Mouse (Mus musculus) intestine, postnatal 0 days (tissue): ENCODE measurements at regions not wholly inside any gene's neighbourhood (a gene's known extent, or its start where the extent isn't known, plus 50 kb on each side); places are given as distances from the start of the nearest gene placed in this dataset.

Experiments
- ATAC-seq: fragments of 200-750 bp; cut with Nextera tagmentation; 2 replicates; pipeline ENCODE4 v1.8.0; 2017; ENCODE audit warnings: mild to moderate bottlenecking, moderate TSS enrichment, moderate library complexity
- H3K27ac ChIP-seq: fragments of 300-500 bp; sonication (generic); 2 replicates; pipeline ENCODE4 v1.5.1; 2014; ENCODE audit warnings: mild to moderate bottlenecking, low read depth, low read length, moderate library complexity
- H3K27me3 ChIP-seq: fragments of 300-500 bp; sonication (generic); replicated peaks from 2 replicates; pipeline ENCODE4 v1.6.1; 2014; ENCODE audit warnings: low read length, mixed read lengths; ENCODE audit not compliant: control insufficient read depth, insufficient read depth
- H3K36me3 ChIP-seq: fragments of 300-500 bp; sonication (generic); 2 replicates; pipeline ENCODE4 v1.6.1; 2014; ENCODE audit warnings: mild to moderate bottlenecking, moderate library complexity; ENCODE audit not compliant: control insufficient read depth, insufficient read depth
- H3K4me1 ChIP-seq: fragments of 300-500 bp; sonication (generic); replicated peaks from 2 replicates; pipeline ENCODE4 v1.6.1; 2014; ENCODE audit warnings: antibody characterized with exemption, low read length, mixed read lengths; ENCODE audit not compliant: control insufficient read depth, insufficient read depth
- H3K4me2 ChIP-seq: fragments of 300-500 bp; sonication (generic); replicated peaks from 2 replicates; pipeline ENCODE4 v1.6.1; 2014; ENCODE audit warnings: low read depth, mild to moderate bottlenecking, moderate library complexity
- H3K4me3 ChIP-seq: fragments of 300-500 bp; sonication (generic); 2 replicates; pipeline ENCODE4 v1.5.1; 2014; ENCODE audit warnings: low read depth, low read length
- H3K9ac ChIP-seq: fragments of 300-500 bp; sonication (generic); 2 replicates; pipeline ENCODE4 v1.6.1; 2014; ENCODE audit warnings: mild to moderate bottlenecking, low read depth, low read length
- H3K9me3 ChIP-seq: fragments of 300-500 bp; sonication (generic); 2 replicates; pipeline ENCODE4 v1.6.1; 2016; ENCODE audit warnings: mixed run types; ENCODE audit not compliant: control insufficient read depth
- CTCF ChIP-seq: sonication (generic); IDR thresholded peaks from 2 replicates; pipeline ENCODE4 v1.5.1; 2016; ENCODE audit warnings: low read depth, mild to moderate bottlenecking, control low read depth, antibody characterized with exemption, moderate library complexity
- WGBS: fragments of 180-500 bp; shearing (Covaris S2); extraction: QIAGEN DNeasy Blood & Tissue Kit; methylation state at CpG from one replicate; pipeline ENCODE4 v1.1.7; 2014; 5-methylcytosine and 5-hydroxymethylcytosine counted together

- no peak overlapping the region for H3K4me2 ChIP-seq
- no peak for ATAC-seq
- H3K9me3 ChIP-seq, result no peaks in the 10 kb centered on the region
Measured at GRCm38 (mm10) chr8:30522806-30523462, 2905.6 kb upstream of the 5930422O12Rik start.

GRCm38 (mm10) chr8:30532862-30533500, 2895.5 kb upstream of the 5930422O12Rik start:
- no peak overlapping the region for H3K4me2 ChIP-seq
- no peak overlapping the region for H3K4me3 ChIP-seq
- H3K9me3 ChIP-seq, result no peaks in the 10 kb centered on the region
- H3K27ac ChIP-seq, result no peak overlapping the region
- ATAC-seq, result no peak
- WGBS, result 61% methylated on average over 3 of the region's 3 CpGs
- H3K36me3 ChIP-seq, result no peaks in the 10 kb centered on the region
- no peak for TF ChIP-seq CTCF
- no peaks in the 10 kb centered on the region for H3K27me3 ChIP-seq
- no peaks in the 10 kb centered on the region for H3K4me1 ChIP-seq
- no peak overlapping the region for H3K9ac ChIP-seq

More at GRCm38 (mm10) chr8:30522806-30523462, 2905.6 kb upstream of the 5930422O12Rik start:
- H3K27me3 ChIP-seq, result no peaks in the 10 kb centered on the region
- H3K4me1 ChIP-seq, result no peaks in the 10 kb centered on the region
- H3K9ac ChIP-seq, result no peak overlapping the region
- TF ChIP-seq CTCF, result no peak
- no peak overlapping the region for H3K27ac ChIP-seq
- no peaks in the 10 kb centered on the region for H3K36me3 ChIP-seq
- 58% methylated on average over 10 of the region's 10 CpGs for WGBS
- no peak overlapping the region for H3K4me3 ChIP-seq

- H3K4me2 ChIP-seq, result no peak overlapping the region
- no peak overlapping the region for H3K9ac ChIP-seq
- WGBS, result 83% methylated on average over 3 of the region's 3 CpGs
- ATAC-seq, result no peak
- no peak for TF ChIP-seq CTCF
- no peak overlapping the region for H3K4me3 ChIP-seq
- H3K27ac ChIP-seq, result no peak overlapping the region
- no peaks in the 10 kb centered on the region for H3K27me3 ChIP-seq
- no peaks in the 10 kb centered on the region for H3K36me3 ChIP-seq
- no peaks in the 10 kb centered on the region for H3K9me3 ChIP-seq
- H3K4me1 ChIP-seq, result no peaks in the 10 kb centered on the region
Measured at GRCm38 (mm10) chr8:30533501-30533870, 2895.0 kb upstream of the 5930422O12Rik start.

- H3K27ac ChIP-seq, result no peak overlapping the region
- H3K27me3 ChIP-seq, result no peaks in the 10 kb centered on the region
- H3K4me2 ChIP-seq, result no peak overlapping the region
- H3K4me3 ChIP-seq, result no peak overlapping the region
- H3K9ac ChIP-seq, result no peak overlapping the region
- H3K4me1 ChIP-seq, result no peaks in the 10 kb centered on the region
- TF ChIP-seq CTCF, result no peak
- no peaks in the 10 kb centered on the region for H3K36me3 ChIP-seq
- WGBS, result 79% methylated on average over 3 of the region's 3 CpGs
- no peaks in the 10 kb centered on the region for H3K9me3 ChIP-seq
- ATAC-seq, result no peak
Measured at GRCm38 (mm10) chr8:30535450-30535849, 2893.1 kb upstream of the 5930422O12Rik start.

GRCm38 (mm10) chr8:30542196-30542595, 2886.3 kb upstream of the 5930422O12Rik start:
- WGBS, result 82% methylated on average over 1 of the region's 1 CpGs
- Histone ChIP-seq H3K4me2 (no peak overlapping the region), H3K4me1 (no peaks in the 10 kb centered on the region), H3K9me3 (no peaks in the 10 kb centered on the region), H3K4me3 (no peak overlapping the region), H3K9ac (no peak overlapping the region), H3K27ac (no peak overlapping the region), H3K36me3 (no peaks in the 10 kb centered on the region), H3K27me3 (no peaks in the 10 kb centered on the region)
- TF ChIP-seq CTCF, result no peak
- ATAC-seq, result no peak

- no peak for TF ChIP-seq CTCF
- Histone ChIP-seq H3K9me3 (no peaks in the 10 kb centered on the region), H3K27me3 (no peaks in the 10 kb centered on the region), H3K27ac (no peak overlapping the region), H3K4me3 (no peak overlapping the region), H3K36me3 (no peaks in the 10 kb centered on the region), H3K4me1 (no peaks in the 10 kb centered on the region), H3K4me2 (no peak overlapping the region), H3K9ac (no peak overlapping the region)
- WGBS, result 43% methylated on average over 2 of the region's 2 CpGs
- ATAC-seq, result no peak
Measured at GRCm38 (mm10) chr8:30547820-30548219, 2880.7 kb upstream of the 5930422O12Rik start.
